In the genomic region with DNA sequence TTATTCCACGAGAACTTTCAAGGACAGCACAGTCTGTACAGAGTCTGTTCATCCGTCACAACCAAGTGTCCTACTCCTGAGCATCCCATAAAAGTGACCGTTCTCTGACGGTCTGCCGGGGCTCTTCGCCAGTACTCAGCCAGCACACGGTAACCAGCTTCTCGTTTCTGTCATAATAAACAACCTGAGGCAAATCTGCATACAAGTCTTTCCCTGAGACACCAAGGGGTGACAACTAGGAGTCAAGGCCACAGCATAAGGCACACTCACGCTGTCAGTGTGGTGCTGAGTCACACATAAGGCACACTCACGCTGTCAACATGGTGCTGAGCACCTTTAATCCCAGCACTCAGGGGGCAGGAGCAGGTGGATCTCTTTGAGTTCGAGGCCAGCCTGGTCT, we compare ENCODE assay signal across 17 mouse cellular contexts.
"Had no signal": no experiment of that assay in that cellular context is flagged by ENCODE, and none has a peak within 500 bp of the region (broad histone marks: within the 10 kb centered on the region; RNA-seq: fewer than 3 reads in every experiment).

No protein-coding gene starts in this region.

- H3K4me3 ChIP-seq: limb, embryonic 10.5 days; limb, embryonic 13.5 days; liver, embryonic 12.5 days; liver, embryonic 15.5 days; lung, embryonic 15.5 days; megakaryocyte, embryonic 14.5 days; midbrain, embryonic 10.5 days; neural tube, embryonic 13.5 days; stomach, embryonic 15.5 days had no signal

- H3K27ac ChIP-seq: limb, embryonic 10.5 days; limb, embryonic 13.5 days; liver, embryonic 12.5 days; liver, embryonic 15.5 days; lung, embryonic 15.5 days; midbrain, embryonic 10.5 days; neural tube, embryonic 13.5 days; stomach, embryonic 15.5 days had no signal

- DNase-seq: kidney, adult 18-20 months; kidney, adult 9 months; lung, postnatal 36 days; midbrain, embryonic 14.5 days; retina, postnatal 1 day; right cerebral cortex, postnatal 25 days; spleen, adult 18-20 months; thymus, postnatal 25 days had no signal
